In genomic region chr17:30180197-30180596, GRCm38 (mm10) we compare ENCODE assay signal across 21 mouse cellular contexts.
DNase-seq lines count a peak whose midpoint lies in the region; ATAC-seq and TF ChIP-seq lines count a peak whose summit lies in the region.
"Had no signal": no experiment of that assay in that cellular context is flagged by ENCODE, and none has a peak within 500 bp of the region (broad histone marks: within the 10 kb centered on the region; RNA-seq: fewer than 3 reads in every experiment).

No protein-coding gene starts in this region.

- intact Hi-C loops in heart, postnatal 25 days (cut with DNase I) = no loop called here

- no peaks in the 10 kb centered on the region for H3K9me3 ChIP-seq in heart, embryonic 12.5 days (replicated peaks)
- no peaks in the 10 kb centered on the region for H3K9me3 ChIP-seq in midbrain, embryonic 11.5 days (ENCODE audit: control insufficient read depth, low read length)
- H3K9me3 ChIP-seq in midbrain, postnatal 0 days (ENCODE audit: low read length) = no peaks in the 10 kb centered on the region
- H3K9me3 ChIP-seq in stomach, postnatal 0 days (ENCODE audit: control insufficient read depth, low read length) = no peaks in the 10 kb centered on the region
- no peaks in the 10 kb centered on the region for H3K9me3 ChIP-seq in kidney, embryonic 16.5 days (ENCODE audit: low read length)
- H3K9me3 ChIP-seq: embryonic facial prominence, embryonic 12.5 days; forebrain, embryonic 13.5 days; forebrain, embryonic 15.5 days had no signal

- H3K27ac ChIP-seq in heart, embryonic 12.5 days (ENCODE audit: poor library complexity, severe bottlenecking) = no peak overlapping the region
- no peak overlapping the region for H3K27ac ChIP-seq in midbrain, embryonic 11.5 days (ENCODE audit: low read depth, low read length)
- H3K27ac ChIP-seq in midbrain, postnatal 0 days (ENCODE audit: low read depth, low read length) = no peak overlapping the region
- no peak overlapping the region for H3K27ac ChIP-seq in stomach, postnatal 0 days (replicated peaks)
- H3K27ac ChIP-seq in kidney, embryonic 16.5 days (ENCODE audit: low read length) = no peak overlapping the region
- H3K27ac ChIP-seq: embryonic facial prominence, embryonic 12.5 days; forebrain, embryonic 13.5 days; forebrain, embryonic 15.5 days had no signal

- no peak overlapping the region for H3K9ac ChIP-seq in heart, embryonic 12.5 days
- H3K9ac ChIP-seq in midbrain, embryonic 11.5 days (ENCODE audit: low read length) = no peak overlapping the region
- H3K9ac ChIP-seq in midbrain, postnatal 0 days (replicated peaks; ENCODE audit: low read length, poor library complexity, severe bottlenecking) = no peak overlapping the region
- no peak overlapping the region for H3K9ac ChIP-seq in stomach, postnatal 0 days (ENCODE audit: low read length)
- no peak overlapping the region for H3K9ac ChIP-seq in kidney, embryonic 16.5 days (replicated peaks; ENCODE audit: low read length)
- H3K9ac ChIP-seq: embryonic facial prominence, embryonic 12.5 days; forebrain, embryonic 13.5 days; forebrain, embryonic 15.5 days; forebrain, postnatal 0 days had no signal

- peak; percentile 85 for DNase-seq in heart, adult 11 months
- no peak for DNase-seq in heart, postnatal 25 days (ENCODE audit: low spot score)
- peak; percentile 3 for DNase-seq in heart, postnatal 4 days
- peak; percentile 51 for DNase-seq in midbrain, embryonic 11.5 days (ENCODE audit: low spot score, missing footprints)
- no peak for DNase-seq in midbrain, postnatal 0 days (ENCODE audit: low spot score)
- DNase-seq in stomach, postnatal 0 days (ENCODE audit: low spot score) = peak; percentile 10
- DNase-seq: adrenal gland, adult 2 months; adrenal gland, postnatal 10 days; adrenal gland, postnatal 25 days; cerebellum, adult 11 months; cerebellum, adult 18-20 months; cerebellum, adult 8-10 months; cerebellum, adult 9-11 months; cerebellum, postnatal 14 days; embryo, embryonic 11 days; forebrain, postnatal 0 days had no signal

- peaks cover 21% of the 10 kb centered on the region for H3K4me1 ChIP-seq in heart, embryonic 12.5 days (replicated peaks)
- H3K4me1 ChIP-seq in midbrain, embryonic 11.5 days (ENCODE audit: control insufficient read depth, insufficient read depth, low read length) = no peaks in the 10 kb centered on the region
- no peaks in the 10 kb centered on the region for H3K4me1 ChIP-seq in midbrain, postnatal 0 days (ENCODE audit: insufficient read depth, low read length)
- no peaks in the 10 kb centered on the region for H3K4me1 ChIP-seq in stomach, postnatal 0 days (replicated peaks; ENCODE audit: control insufficient read depth, insufficient read depth)
- H3K4me1 ChIP-seq in kidney, embryonic 16.5 days (ENCODE audit: insufficient read depth, low read length) = no peaks in the 10 kb centered on the region; the same call in 1 of the 2 replicates
- H3K4me1 ChIP-seq: embryonic facial prominence, embryonic 12.5 days had no signal

- no peak overlapping the region for H3K4me2 ChIP-seq in heart, embryonic 12.5 days
- no peak overlapping the region for H3K4me2 ChIP-seq in midbrain, embryonic 11.5 days
- no peak overlapping the region for H3K4me2 ChIP-seq in midbrain, postnatal 0 days (ENCODE audit: low read depth, low read length, poor library complexity, severe bottlenecking)
- no peak overlapping the region for H3K4me2 ChIP-seq in stomach, postnatal 0 days (replicated peaks; ENCODE audit: low read depth)
- H3K4me2 ChIP-seq in kidney, embryonic 16.5 days (replicated peaks; ENCODE audit: low read depth, low read length) = no peak overlapping the region
- H3K4me2 ChIP-seq: embryonic facial prominence, embryonic 12.5 days; forebrain, embryonic 13.5 days; forebrain, embryonic 15.5 days had no signal

- no peaks in the 10 kb centered on the region for H3K27me3 ChIP-seq in heart, embryonic 12.5 days (replicated peaks)
- H3K27me3 ChIP-seq in midbrain, embryonic 11.5 days (ENCODE audit: control insufficient read depth, insufficient read depth, low read length) = no peaks in the 10 kb centered on the region
- no peaks in the 10 kb centered on the region for H3K27me3 ChIP-seq in midbrain, postnatal 0 days (ENCODE audit: insufficient read depth, low read length)
- no peaks in the 10 kb centered on the region for H3K27me3 ChIP-seq in stomach, postnatal 0 days (ENCODE audit: control insufficient read depth, insufficient read depth, low read length)
- no peaks in the 10 kb centered on the region for H3K27me3 ChIP-seq in kidney, embryonic 16.5 days (ENCODE audit: insufficient read depth, low read length)
- H3K27me3 ChIP-seq: embryonic facial prominence, embryonic 12.5 days; forebrain, embryonic 13.5 days; forebrain, embryonic 15.5 days had no signal

- H3K4me3 ChIP-seq in heart, embryonic 12.5 days = no peak overlapping the region
- H3K4me3 ChIP-seq in midbrain, embryonic 11.5 days (ENCODE audit: low read depth, low read length) = no peak overlapping the region
- H3K4me3 ChIP-seq in midbrain, postnatal 0 days (ENCODE audit: low read depth, low read length) = no peak overlapping the region
- no peak overlapping the region for H3K4me3 ChIP-seq in stomach, postnatal 0 days (ENCODE audit: low read depth, low read length)
- no peak overlapping the region for H3K4me3 ChIP-seq in kidney, embryonic 16.5 days (ENCODE audit: low read length)
- H3K4me3 ChIP-seq: embryonic facial prominence, embryonic 12.5 days; forebrain, embryonic 13.5 days; forebrain, embryonic 15.5 days had no signal

- TF ChIP-seq CTCF in midbrain, postnatal 0 days (IDR thresholded peaks at IDR 0.05) = no peak
- no peak for TF ChIP-seq CTCF in stomach, postnatal 0 days (IDR thresholded peaks at IDR 0.05; ENCODE audit: low read depth)

- no peak for ATAC-seq in heart, embryonic 12.5 days (ENCODE audit: insufficient number of reproducible peaks, low FRiP score)
- no peak for ATAC-seq in midbrain, embryonic 11.5 days (ENCODE audit: low FRiP score)
- ATAC-seq in midbrain, postnatal 0 days (ENCODE audit: low FRiP score) = no peak
- ATAC-seq in stomach, postnatal 0 days (ENCODE audit: low FRiP score, low TSS enrichment) = no peak
- ATAC-seq in kidney, embryonic 16.5 days (ENCODE audit: low FRiP score, low TSS enrichment) = no peak
- ATAC-seq: forebrain, embryonic 13.5 days; forebrain, embryonic 15.5 days; forebrain, postnatal 0 days had no signal

- peaks cover 15% of the 10 kb centered on the region for H3K36me3 ChIP-seq in heart, embryonic 12.5 days
- peaks cover 6% of the 10 kb centered on the region; the same call in 1 of the 2 replicates for H3K36me3 ChIP-seq in midbrain, embryonic 11.5 days (ENCODE audit: control insufficient read depth, insufficient read depth, low read length)
- H3K36me3 ChIP-seq in midbrain, postnatal 0 days (ENCODE audit: insufficient read depth, low read length) = no peaks in the 10 kb centered on the region; the same call in 1 of the 2 replicates
- no peaks in the 10 kb centered on the region for H3K36me3 ChIP-seq in stomach, postnatal 0 days (ENCODE audit: control insufficient read depth, insufficient read depth, low read length)
- peaks cover 6% of the 10 kb centered on the region; the same call in 1 of the 2 replicates for H3K36me3 ChIP-seq in kidney, embryonic 16.5 days (ENCODE audit: insufficient read depth, low read length)
- H3K36me3 ChIP-seq: forebrain, embryonic 15.5 days had no signal

- 88% methylated on average over 6 of the region's 6 CpGs for WGBS in heart, embryonic 12.5 days
- 89% methylated on average over 6 of the region's 6 CpGs for WGBS in midbrain, embryonic 11.5 days
- 81% methylated on average over 6 of the region's 6 CpGs for WGBS in midbrain, postnatal 0 days
- 89% methylated on average over 6 of the region's 6 CpGs for WGBS in stomach, postnatal 0 days
- WGBS in kidney, embryonic 16.5 days = 82% methylated on average over 6 of the region's 6 CpGs

- no peak for TF ChIP-seq EP300 in stomach, postnatal 0 days (optimal IDR thresholded peaks at IDR 0.05)

Comparison
In these comparisons a context has a peak if more than half of its experiments do, and no peak if none do; other contexts are left out.
1. DNase-seq: peak in heart, adult 11 months (single experiment), heart, postnatal 4 days (single experiment), midbrain, embryonic 11.5 days (single experiment) and stomach, postnatal 0 days (single experiment); none in heart, postnatal 25 days (single experiment) and midbrain, postnatal 0 days (single experiment).